Mouse (Mus musculus): ENCODE data around the gene Vmn1r180.
"Not testable (repeated sequence)": the region's sequence is repeated elsewhere in the genome, so short reads cannot be mapped to it uniquely, and the experiment has no call there.

Vmn1r180 gene

GRCm38 (mm10) chr7:23950332-23950731 is at the start of gene Vmn1r180:
Gene Vmn1r180 (plus strand): TSS chr7:23950632.
- DNase-seq (ENCODE audit: low read depth, low spot score), result no peak

GRCm38 (mm10) chr7:23926678-23927077 is 23.8 kb upstream of the Vmn1r180 start, which contains the start of gene Vmn1r179:
Gene Vmn1r179 (plus strand): TSS chr7:23926978.
- DNase-seq (ENCODE audit: low read depth, low spot score), result no peak

- DNase-seq (ENCODE audit: low read depth, low spot score), result peak; percentile 16
These were observed 17.6 kb downstream of the Vmn1r180 start for GRCm38 (mm10) chr7:23968044-23968443.

GRCm38 (mm10) chr7:23974315-23974714 is 23.9 kb downstream of the Vmn1r180 start, which contains the start of gene Vmn1r181:
Gene Vmn1r181 (plus strand): TSS chr7:23974615.
- not testable (repeated sequence) for DNase-seq (ENCODE audit: low read depth, low spot score)

- no peak for DNase-seq (ENCODE audit: low read depth, low spot score)
These were observed 51.0 kb downstream of the Vmn1r180 start, which contains the start of gene V1rd19 for GRCm38 (mm10) chr7:24001391-24001790. Gene V1rd19 (plus strand): TSS chr7:24001691.

All from CD4-positive, CD25-positive, alpha-beta regulatory T cell, adult 2 months (primary cell).